Mouse (Mus musculus): ENCODE results near the gene Ufd1.

Ufd1 gene

DNA sequence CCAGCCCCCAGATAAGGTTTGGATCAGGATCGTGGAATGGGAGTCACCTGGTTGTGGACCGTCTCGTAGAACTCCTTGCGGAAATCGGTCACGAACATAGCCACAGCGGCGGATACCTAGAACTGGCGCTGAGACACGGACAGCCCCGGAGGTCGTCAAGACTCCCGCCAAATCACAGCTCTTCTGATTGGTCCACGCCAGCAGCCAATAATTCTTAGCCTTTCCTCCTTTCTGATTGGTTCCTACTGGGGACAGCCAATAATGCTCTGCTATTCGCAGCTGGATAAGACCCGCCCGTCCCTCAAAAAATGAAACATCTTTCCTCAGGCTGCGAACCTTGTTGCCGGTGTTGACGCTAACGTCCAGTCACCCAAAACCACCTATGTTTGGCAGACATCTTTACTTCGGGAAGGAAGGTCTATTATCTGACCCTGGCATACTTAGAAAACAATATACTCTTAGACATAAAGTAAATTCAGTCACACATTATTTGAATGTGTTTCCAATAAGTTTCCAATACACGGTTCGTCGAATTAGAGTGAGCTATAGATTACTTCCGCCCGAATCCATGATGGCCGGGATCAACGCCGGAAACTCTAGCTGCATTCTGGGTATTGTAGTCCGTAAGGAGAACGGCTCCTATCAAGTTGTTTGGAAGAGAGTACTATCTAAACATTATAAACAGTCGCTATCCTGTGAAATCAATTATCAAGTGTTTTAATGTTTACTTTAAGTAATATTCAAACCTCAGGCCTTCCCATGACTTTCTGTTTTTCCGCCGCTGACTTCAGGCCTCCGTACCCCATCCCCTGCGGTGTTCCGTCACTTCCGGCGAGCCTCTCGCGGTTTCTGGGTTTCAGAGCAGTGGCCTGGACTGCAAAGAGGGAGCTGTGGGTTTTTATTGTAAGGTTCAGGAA, at the start of gene Ufd1, which contains the start of gene Cdc45:
TSS of gene Ufd1 (plus strand) at position 312 of the 917 bp plus-strand sequence.
TSS of gene Cdc45 (minus strand) at position 520 of the 917 bp plus-strand sequence.
- DNase-seq: peak; percentile 81

- DNase-seq: no peak
Observed at GRCm38 (mm10) chr16:18762960-18763359, 48.6 kb upstream of the Ufd1 start.

DNA sequence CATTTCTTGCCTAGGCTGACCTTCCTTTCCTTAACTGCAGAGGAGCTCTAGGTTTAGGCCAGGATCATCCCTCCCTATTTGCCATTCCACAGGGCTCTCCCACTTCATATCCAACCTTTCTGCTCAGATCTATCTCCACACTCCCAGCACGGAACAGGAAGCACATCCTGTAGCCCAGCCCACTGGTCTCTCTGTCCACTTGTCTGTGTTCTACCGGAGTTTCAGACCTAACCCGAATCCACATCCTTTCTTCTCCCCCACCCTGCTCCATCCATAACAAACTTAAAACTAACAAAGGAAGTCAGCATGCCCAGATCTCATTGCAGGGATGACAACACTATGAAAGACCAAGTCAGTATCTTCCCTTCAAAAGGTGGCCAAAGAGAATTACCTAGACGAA, 45.2 kb upstream of the Ufd1 start:
- no peak for DNase-seq

GRCm38 (mm10) chr16:18769501-18769900, 42.1 kb upstream of the Ufd1 start:
- no peak for DNase-seq

DNA sequence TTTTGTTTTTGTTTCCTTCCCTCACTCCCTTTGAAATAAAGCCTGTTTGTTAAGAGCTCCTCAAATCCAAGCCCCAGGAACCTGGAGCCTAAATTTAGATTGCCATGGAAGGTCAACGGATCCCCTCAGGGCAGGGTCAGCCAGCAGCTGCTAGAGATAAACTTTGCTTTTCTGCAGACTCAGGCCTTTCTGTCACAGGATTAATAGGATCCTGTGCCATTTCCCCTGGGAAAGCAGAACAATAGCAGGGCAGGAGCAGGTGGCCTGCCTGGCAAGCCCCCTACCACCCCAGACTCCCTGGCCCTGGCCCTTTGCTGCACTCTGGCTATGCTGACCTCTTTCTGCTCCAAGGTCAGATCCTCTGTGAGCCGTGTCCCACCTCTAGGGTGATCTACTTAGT, 37.6 kb upstream of the Ufd1 start:
- DNase-seq: no peak

GRCm38 (mm10) chr16:18775621-18776555, 35.7 kb upstream of the Ufd1 start:
- no peak for DNase-seq

DNA sequence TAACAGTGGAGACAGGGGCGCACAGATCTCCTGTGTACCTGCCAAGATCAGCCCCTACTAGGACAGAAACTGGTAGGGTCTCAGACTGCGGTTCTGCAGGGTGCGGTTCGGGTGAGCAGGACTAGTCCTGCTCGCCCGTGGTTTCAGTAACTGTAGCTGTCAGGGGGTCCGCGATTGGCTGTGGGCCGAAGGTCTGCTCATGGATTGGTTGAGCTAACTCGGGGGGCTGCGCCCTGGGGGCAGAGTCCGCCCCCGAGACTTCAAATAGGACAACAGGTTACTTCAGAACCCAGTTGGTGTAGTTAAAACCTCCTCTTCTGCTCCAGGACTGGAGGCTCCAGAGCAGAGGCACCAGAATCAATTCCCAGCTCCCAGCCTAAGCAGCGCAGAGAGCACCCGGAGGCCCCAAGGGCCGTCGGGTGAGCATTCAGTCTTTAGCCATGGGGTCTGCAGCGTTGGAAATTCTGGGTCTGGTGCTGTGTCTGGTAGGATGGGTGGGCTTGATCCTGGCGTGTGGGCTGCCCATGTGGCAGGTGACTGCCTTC, 35.0 kb upstream of the Ufd1 start, which contains the start of gene Cldn5:
TSS of gene Cldn5 (plus strand) at position 292 of the 545 bp plus-strand sequence.
- no peak for DNase-seq

DNA sequence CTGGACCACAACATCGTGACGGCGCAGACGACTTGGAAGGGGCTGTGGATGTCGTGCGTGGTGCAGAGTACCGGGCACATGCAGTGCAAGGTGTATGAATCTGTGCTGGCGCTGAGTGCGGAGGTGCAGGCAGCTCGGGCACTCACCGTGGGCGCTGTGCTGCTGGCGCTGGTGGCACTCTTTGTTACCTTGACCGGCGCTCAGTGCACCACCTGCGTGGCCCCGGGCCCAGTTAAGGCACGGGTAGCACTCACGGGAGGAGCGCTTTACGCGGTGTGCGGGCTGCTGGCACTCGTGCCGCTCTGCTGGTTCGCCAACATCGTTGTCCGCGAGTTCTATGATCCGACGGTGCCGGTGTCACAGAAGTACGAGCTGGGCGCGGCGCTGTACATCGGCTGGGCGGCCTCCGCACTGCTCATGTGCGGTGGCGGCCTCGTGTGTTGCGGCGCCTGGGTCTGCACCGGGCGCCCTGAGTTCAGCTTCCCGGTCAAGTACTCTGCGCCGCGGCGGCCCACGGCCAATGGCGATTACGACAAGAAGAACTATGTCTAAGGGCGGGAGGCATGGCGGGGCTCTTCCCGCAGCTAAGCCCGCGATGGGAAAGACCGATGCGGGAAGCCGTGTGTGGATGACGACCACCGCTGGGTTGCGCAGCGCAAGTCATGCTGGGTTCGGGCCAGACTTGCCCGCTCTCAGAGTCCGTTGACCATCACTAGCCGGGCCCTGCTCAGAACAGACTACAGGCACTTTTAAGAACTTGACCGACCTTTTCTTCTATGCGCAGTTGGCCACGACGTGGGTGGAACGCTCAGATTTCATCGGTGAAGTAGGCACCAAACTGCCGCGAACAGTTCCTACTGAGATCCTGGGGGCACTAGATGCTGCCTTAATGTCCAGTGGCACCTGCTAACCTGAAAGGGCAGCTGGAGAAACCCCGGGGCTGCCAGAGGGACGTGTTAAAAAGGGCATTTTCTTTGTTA, 34.2 kb upstream of the Ufd1 start:
- no peak for DNase-seq

DNA sequence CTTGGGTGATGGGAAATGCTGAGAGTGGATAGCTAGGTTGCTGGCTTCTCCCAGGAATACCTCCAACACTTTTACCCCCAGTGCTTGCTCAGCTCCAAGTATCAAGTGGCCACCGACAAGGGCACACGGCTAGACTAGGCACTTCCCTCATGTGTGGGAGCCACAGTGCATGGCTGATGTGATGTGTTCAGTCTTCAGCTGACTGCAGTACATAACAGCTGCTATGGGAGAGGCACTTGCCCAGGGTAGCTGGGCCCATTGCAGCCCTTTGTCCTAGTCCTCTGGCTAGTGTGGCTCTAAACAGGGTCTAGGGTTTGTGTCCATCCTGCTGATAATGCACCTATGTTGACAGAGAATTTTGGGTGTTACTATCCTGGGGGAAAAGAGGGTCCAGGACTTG, 33.1 kb upstream of the Ufd1 start:
- no peak for DNase-seq

GRCm38 (mm10) chr16:18781810-18782209, 29.8 kb upstream of the Ufd1 start:
- DNase-seq: no peak

DNA sequence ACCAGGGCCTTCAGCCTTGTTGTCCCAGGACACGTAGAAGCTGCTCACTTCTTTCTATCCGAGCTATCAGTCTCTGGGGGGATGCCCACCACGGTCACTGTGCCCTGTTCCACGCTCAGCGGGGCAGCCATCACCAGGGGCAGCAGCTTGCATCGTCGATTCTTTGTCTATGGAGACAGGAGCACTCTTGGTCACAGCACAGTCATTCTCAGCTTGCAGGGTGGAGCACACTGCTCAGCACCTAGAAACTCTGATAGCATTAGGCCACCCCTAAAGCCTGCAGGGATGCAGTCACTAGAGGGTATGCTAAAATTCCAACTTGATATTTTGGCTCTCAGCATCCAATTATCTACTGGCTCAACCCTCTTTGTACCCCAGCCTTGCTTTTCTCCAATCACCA, 26.6 kb upstream of the Ufd1 start:
- DNase-seq: no peak

GRCm38 (mm10) chr16:18785485-18785884, 26.1 kb upstream of the Ufd1 start:
- no peak for DNase-seq

DNA sequence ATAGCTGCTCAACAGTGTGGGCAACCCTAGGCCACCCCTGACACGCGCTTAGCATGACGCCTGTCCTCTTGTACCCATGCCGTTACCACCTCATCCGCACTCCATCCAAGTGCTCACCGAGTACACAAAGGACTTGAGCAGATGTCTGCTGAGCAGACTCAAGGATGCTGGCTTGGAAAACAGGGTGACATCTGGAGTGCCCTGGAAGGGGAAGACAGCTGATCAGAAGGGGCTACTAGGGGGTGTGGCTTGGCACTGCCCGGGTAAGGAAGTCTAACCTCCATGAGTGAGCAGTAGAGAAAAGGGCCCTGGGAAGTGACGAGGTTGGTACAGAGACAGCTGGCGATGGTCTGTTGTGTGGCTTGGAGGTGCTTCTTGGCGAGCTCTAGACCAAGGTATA, 24.9 kb upstream of the Ufd1 start:
- no peak for DNase-seq

GRCm38 (mm10) chr16:18788627-18789406, 22.8 kb upstream of the Ufd1 start:
- DNase-seq: no peak

- no peak for DNase-seq
Observed at GRCm38 (mm10) chr16:18795223-18795899, 16.2 kb upstream of the Ufd1 start.

DNA sequence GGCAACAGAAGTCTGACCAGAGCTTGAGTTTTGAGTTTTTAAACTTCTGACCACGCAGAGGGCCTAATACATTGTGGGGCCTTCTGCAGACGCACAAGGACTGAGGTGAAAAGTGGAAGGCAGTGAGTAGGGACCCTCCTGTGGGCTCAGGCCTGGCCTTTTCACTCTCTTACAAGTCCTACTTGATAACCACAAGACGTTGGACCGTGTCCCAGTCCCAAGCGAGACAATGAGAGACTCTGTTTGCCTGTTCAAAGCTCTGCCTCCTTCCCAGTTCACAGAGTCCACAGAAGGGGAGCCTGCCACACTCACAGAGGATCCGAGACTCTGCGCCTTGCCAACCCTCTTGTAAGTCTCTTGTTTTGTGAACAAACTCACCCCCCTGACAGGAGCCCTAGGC, 14.9 kb upstream of the Ufd1 start:
- DNase-seq: no peak

DNA sequence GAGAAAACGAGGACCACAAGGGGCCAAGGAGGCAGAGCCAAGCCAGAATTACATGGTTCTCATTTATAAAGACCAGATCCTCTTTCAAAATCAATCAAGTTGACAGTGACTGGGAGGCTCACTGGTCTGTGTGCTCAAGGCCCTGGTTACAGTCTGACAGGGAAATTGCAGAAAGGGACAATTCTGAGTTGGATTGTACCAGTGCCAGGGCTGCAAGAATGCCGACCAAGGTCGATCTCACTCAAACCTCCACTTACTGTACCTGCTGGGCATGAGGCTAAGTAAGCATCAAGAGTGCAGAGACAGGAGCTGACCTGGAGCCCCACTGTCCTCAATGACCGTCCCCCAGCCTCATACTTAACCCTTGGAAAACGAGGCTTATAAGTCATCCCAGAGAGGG, 13.4 kb upstream of the Ufd1 start:
- no peak for DNase-seq

GRCm38 (mm10) chr16:18798841-18799240, 12.7 kb upstream of the Ufd1 start:
- DNase-seq: peak; percentile 74

GRCm38 (mm10) chr16:18805746-18806145, 5.8 kb upstream of the Ufd1 start:
- no peak for DNase-seq

DNA sequence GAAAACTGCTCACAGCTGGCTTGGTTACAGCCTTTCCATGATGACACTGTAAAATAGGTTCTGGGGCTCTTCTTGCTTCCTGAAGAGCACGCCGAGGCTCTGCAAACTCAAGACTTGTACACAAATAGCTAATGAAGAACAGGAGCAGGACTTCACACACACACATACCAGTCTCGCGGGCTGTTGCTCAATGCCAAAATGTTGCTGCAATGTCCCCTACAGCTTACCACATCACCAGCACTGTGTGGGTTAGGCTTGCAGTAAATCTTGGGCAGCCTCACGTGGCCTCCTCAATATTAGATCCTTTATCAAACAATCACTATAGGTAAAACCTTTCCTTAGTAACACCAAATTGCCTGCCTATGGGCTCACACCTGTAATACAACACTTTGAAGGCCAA, 2.6 kb upstream of the Ufd1 start:
- DNase-seq: no peak

DNA sequence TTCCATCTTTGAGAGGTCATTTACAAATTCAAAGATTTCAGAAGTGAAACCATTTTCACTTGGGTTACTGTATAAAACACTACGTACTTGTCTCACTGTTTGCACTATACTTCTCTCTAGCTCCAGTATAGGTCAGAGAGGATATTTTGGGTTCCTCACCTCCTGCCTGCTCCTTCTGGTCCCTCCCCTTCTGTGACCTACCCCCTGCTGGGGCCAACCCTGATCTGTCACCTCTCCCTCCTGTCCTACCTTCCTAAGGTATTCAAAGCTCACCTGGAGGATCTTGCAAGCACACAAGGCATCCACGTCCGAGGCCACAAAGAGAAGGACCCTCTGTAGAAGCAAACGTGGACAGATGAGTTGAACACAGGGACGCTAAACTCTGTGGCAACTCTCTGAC, 547 bp upstream of the Ufd1 start:
- DNase-seq: no peak

All from right cerebral cortex, postnatal 14 days (tissue).